Mouse (Mus musculus) liver, postnatal 0 days (tissue): Measurements from ENCODE around the gene Eif2d.

Experiments used
- CTCF ChIP-seq: sonication (generic); IDR thresholded peaks from 2 replicates; pipeline ENCODE4 v1.5.1; 2016; ENCODE audit warnings: antibody characterized with exemption, low read depth
- EP300 ChIP-seq: IDR thresholded peaks from 2 replicates; pipeline ENCODE4 v1.6.1; 2016; ENCODE audit warnings: antibody characterized with exemption, low read depth, mild to moderate bottlenecking

- TF ChIP-seq CTCF (no peak), EP300 (no peak)
Observed at GRCm38 (mm10) chr1:131185821-131186506, 33.0 kb downstream of the Eif2d start.
